8 mouse cellular contexts compared by ENCODE assay signal in the genomic region with DNA sequence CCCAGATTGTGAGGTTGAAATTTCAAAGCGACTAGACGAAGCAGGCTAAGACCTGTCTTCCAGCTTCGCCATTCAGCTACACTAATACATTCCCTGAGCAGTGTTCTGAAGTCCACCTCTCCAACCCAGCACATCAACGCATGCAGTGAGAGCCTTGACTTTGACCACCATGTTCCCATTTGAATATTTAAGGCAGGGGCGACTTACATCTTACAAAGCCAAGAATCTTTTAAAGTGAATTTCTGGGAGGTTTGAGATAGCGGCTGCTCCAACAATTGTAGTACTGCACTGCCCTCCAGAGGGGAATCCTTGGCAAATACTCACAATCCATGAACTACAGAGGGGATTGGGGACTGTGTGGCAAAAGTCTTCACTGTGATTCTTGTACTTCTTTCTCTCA.
DNase-seq lines count a peak whose midpoint lies in the region; ATAC-seq and TF ChIP-seq lines count a peak whose summit lies in the region.

No protein-coding gene starts in this region.

- TF ChIP-seq CTCF in gastrocnemius, adult 2 months (IDR thresholded peaks at IDR 0.05): peak; percentile 72
- peak; percentile 87 for TF ChIP-seq CTCF in midbrain, postnatal 0 days (IDR thresholded peaks at IDR 0.05)

- no peaks in the 10 kb centered on the region for H3K27me3 ChIP-seq in hindbrain, embryonic 13.5 days
- H3K27me3 ChIP-seq in midbrain, postnatal 0 days (ENCODE audit: insufficient read depth, low read length): no peaks in the 10 kb centered on the region

- no peaks in the 10 kb centered on the region for H3K4me1 ChIP-seq in hindbrain, embryonic 13.5 days (replicated peaks)
- no peaks in the 10 kb centered on the region for H3K4me1 ChIP-seq in midbrain, postnatal 0 days (ENCODE audit: insufficient read depth, low read length)

- intact Hi-C loops in gastrocnemius, adult 2 months (cut with DNase I): loop anchor here (2.0 kb wide), 1 partner anchor 207 kb away; no protein-coding TSS in a partner anchor
- intact Hi-C loops in gastrocnemius, postnatal 14 days (cut with DNase I; ENCODE audit: low total_unique reads): no loop called here

- no peaks in the 10 kb centered on the region for H3K36me3 ChIP-seq in hindbrain, embryonic 13.5 days
- no peaks in the 10 kb centered on the region for H3K36me3 ChIP-seq in midbrain, postnatal 0 days (ENCODE audit: insufficient read depth, low read length)

- H3K4me3 ChIP-seq in gastrocnemius, adult 2 months: peak overlapping the region; percentile 40
- no peak overlapping the region for H3K4me3 ChIP-seq in hindbrain, embryonic 13.5 days
- H3K4me3 ChIP-seq in midbrain, postnatal 0 days (ENCODE audit: low read depth, low read length): 0 out of 2 replicates have a peak overlapping the region, but pooled peaks have one; percentile 4

- peak; percentile 73 for ATAC-seq in hindbrain, embryonic 13.5 days (ENCODE audit: low FRiP score)
- ATAC-seq in midbrain, postnatal 0 days (ENCODE audit: low FRiP score): peak; percentile 86

- DNase-seq in gastrocnemius, adult 2 months: peak; percentile 19
- DNase-seq in gastrocnemius, postnatal 14 days: no peak
- peak; percentile 15 for DNase-seq in R1 (ENCODE audit: low read depth, low spot score)
- peak; percentile 15 for DNase-seq in fibroblast of lung, adult 2 months (ENCODE audit: low read depth)
- DNase-seq in left cerebral cortex, adult 18-20 months (ENCODE audit: low spot score in 2 of 2): peak; percentile 56 to 58
- DNase-seq in midbrain, postnatal 0 days (ENCODE audit: low spot score): peak; percentile 88
- DNase-seq in thymus, postnatal 10 days (ENCODE audit: low spot score in 2 of 2): no peak

- H3K9me3 ChIP-seq in hindbrain, embryonic 13.5 days: no peaks in the 10 kb centered on the region
- no peaks in the 10 kb centered on the region for H3K9me3 ChIP-seq in midbrain, postnatal 0 days (ENCODE audit: low read length)

- no peak overlapping the region for H3K27ac ChIP-seq in gastrocnemius, adult 2 months
- no peak overlapping the region for H3K27ac ChIP-seq in hindbrain, embryonic 13.5 days
- H3K27ac ChIP-seq in midbrain, postnatal 0 days (ENCODE audit: low read depth, low read length): no peak overlapping the region

- H3K9ac ChIP-seq in hindbrain, embryonic 13.5 days: no peak overlapping the region
- H3K9ac ChIP-seq in midbrain, postnatal 0 days (replicated peaks; ENCODE audit: low read length, poor library complexity, severe bottlenecking): no peak overlapping the region

- H3K4me2 ChIP-seq in hindbrain, embryonic 13.5 days: peak overlapping the region; percentile 34
- peak overlapping the region; percentile 39 for H3K4me2 ChIP-seq in midbrain, postnatal 0 days (ENCODE audit: low read depth, low read length, poor library complexity, severe bottlenecking)

- WGBS in hindbrain, embryonic 13.5 days: 39% methylated on average over 6 of the region's 6 CpGs
- WGBS in midbrain, postnatal 0 days: 33% methylated on average over 6 of the region's 6 CpGs

Comparison
In these comparisons a context has a peak if more than half of its experiments do, and no peak if none do; other contexts are left out.
1. DNase-seq: peak in gastrocnemius, adult 2 months (single experiment), R1 (single experiment), fibroblast of lung, adult 2 months (single experiment), left cerebral cortex, adult 18-20 months (2 of 2) and midbrain, postnatal 0 days (single experiment); none in gastrocnemius, postnatal 14 days (single experiment) and thymus, postnatal 10 days (0 of 2).